Mouse (Mus musculus) hematopoietic stem cell, adult 5-6 weeks (primary cell): ENCODE data around the gene Dcst1. TPM values are rescaled to one million over a fixed set of nuclear protein-coding genes. Genes with fewer than 3 reads are reported as not detected.

ENCODE experiments used
- ATAC-seq, 2 experiments: fragments of 125-278 bp in 1 of 2; replicated peaks in 1 of 2; 2 replicates each; pipeline ENCODE4 v1.8.0; 2016 to 2017; ENCODE audit warnings: inconsistent platforms in 2 of 2, mild to moderate bottlenecking in 2 of 2, moderate number of reproducible peaks in 2 of 2, low read depth in 1 of 2, moderate TSS enrichment in 1 of 2; ENCODE audit not compliant: low FRiP score in 2 of 2, poor library complexity in 2 of 2, severe bottlenecking in 2 of 2, insufficient read depth in 1 of 2, low TSS enrichment in 1 of 2
- total RNA-seq: library from RNA; stranded (forward); fragments of 172-1452, 232-1000 nt; gene quantifications from 2 replicates; pipeline ENCODE4 v1.2.3, GENCODE M21; 2017

Dcst1 gene
- total RNA-seq, 1 experiment from 2014 or later = not detected

GRCm38 (mm10) chr3:89379388-89380131, 14.5 kb upstream of the Dcst1 start:
- ATAC-seq = no peak

GRCm38 (mm10) chr3:89378394-89379067, 13.5 kb upstream of the Dcst1 start:
- ATAC-seq = peak; percentile 72 to 78

GRCm38 (mm10) chr3:89377831-89378230, 12.8 kb upstream of the Dcst1 start:
- ATAC-seq = no peak

GRCm38 (mm10) chr3:89373581-89374231, 8.7 kb upstream of the Dcst1 start:
- ATAC-seq = no peak

- ATAC-seq = no peak
Measured at GRCm38 (mm10) chr3:89367338-89367737, 2.3 kb upstream of the Dcst1 start.

- no peak for ATAC-seq
Measured at GRCm38 (mm10) chr3:89365486-89366414, 697 bp upstream of the Dcst1 start.

- no peak for ATAC-seq
Measured at GRCm38 (mm10) chr3:89364631-89365030, 422 bp downstream of the Dcst1 start.

- ATAC-seq = no peak
Measured at GRCm38 (mm10) chr3:89361675-89362074, 3.4 kb downstream of the Dcst1 start, which contains the start of gene Dcst2. TSS of gene Dcst2 (plus strand) at chr3:89361975.

GRCm38 (mm10) chr3:89360237-89360636, 4.8 kb downstream of the Dcst1 start:
- peak; percentile 40 to 46; a peak in 3 of 4 replicates for ATAC-seq

- ATAC-seq = no peak
Measured at GRCm38 (mm10) chr3:89359630-89360029, 5.4 kb downstream of the Dcst1 start.

- no peak for ATAC-seq
Measured at GRCm38 (mm10) chr3:89356029-89356428, 9.0 kb downstream of the Dcst1 start.

GRCm38 (mm10) chr3:89355512-89355902, 9.5 kb downstream of the Dcst1 start:
- no peak for ATAC-seq

GRCm38 (mm10) chr3:89354816-89355511, 10.1 kb downstream of the Dcst1 start:
- peak; percentile 39 to 44; a peak in 3 of 4 replicates for ATAC-seq

- no peak for ATAC-seq
Measured at GRCm38 (mm10) chr3:89351271-89351670, 13.8 kb downstream of the Dcst1 start.

GRCm38 (mm10) chr3:89349869-89350501, 15.1 kb downstream of the Dcst1 start, which contains the start of gene Adam15:
TSS of gene Adam15 (minus strand) at chr3:89349996.
- peak; percentile 70 to 74 for ATAC-seq
